Mouse (Mus musculus): ENCODE measurements around the gene Ctnna3. TPM values are rescaled to one million over a fixed set of nuclear protein-coding genes. Genes with fewer than 3 reads are reported as not detected.

Gene Ctnna3
- polyA plus RNA-seq, 2 experiments = 0.03 TPM; not detected in 1

Other genes with a start within 250 kb of the Ctnna3 start
- gene Mypn, start 226.1 kb upstream of the Ctnna3 start, polyA plus RNA-seq (2012; rRNA removed) = 0.02 and 0.03 TPM in 2 replicates
- 0.05 and 0.13 TPM in 2 replicates for gene Mypn, start 226.1 kb upstream of the Ctnna3 start, polyA plus RNA-seq (2014; fragmentation: Nextera tagmentation; extraction: Ambion mirVana)
- gene Herc4, start 186.3 kb upstream of the Ctnna3 start, polyA plus RNA-seq (2012; rRNA removed) = 15.3 and 21.5 TPM in 2 replicates
- 33.7 and 34.3 TPM in 2 replicates for gene Herc4, start 186.3 kb upstream of the Ctnna3 start, polyA plus RNA-seq (2014; fragmentation: Nextera tagmentation; extraction: Ambion mirVana)
- 5.5 and 8.4 TPM in 2 replicates for gene Sirt1, start 48.4 kb upstream of the Ctnna3 start, polyA plus RNA-seq (2012; rRNA removed)
- gene Sirt1, start 48.4 kb upstream of the Ctnna3 start, polyA plus RNA-seq (2014; fragmentation: Nextera tagmentation; extraction: Ambion mirVana) = 3.8 and 4.7 TPM in 2 replicates
- gene Dnajc12, start 47.7 kb upstream of the Ctnna3 start, polyA plus RNA-seq (2012; rRNA removed) = 2.4 and 8.3 TPM in 2 replicates
- 16.3 and 20.1 TPM in 2 replicates for gene Dnajc12, start 47.7 kb upstream of the Ctnna3 start, polyA plus RNA-seq (2014; fragmentation: Nextera tagmentation; extraction: Ambion mirVana)
- 0.34 TPM in 1 of 2 replicates, not detected in the other for gene Gm7075, start 8.3 kb upstream of the Ctnna3 start, polyA plus RNA-seq (2012; rRNA removed)
- not detected in 2 replicates for gene Gm7075, start 8.3 kb upstream of the Ctnna3 start, polyA plus RNA-seq (2014; fragmentation: Nextera tagmentation; extraction: Ambion mirVana)